Mouse (Mus musculus): ENCODE measurements around the gene Ncoa3.

The Ncoa3 gene

GRCm38 (mm10) chr2:166077371-166077770, 84.9 kb downstream of the Ncoa3 start:
- no peak for DNase-seq (ENCODE audit: low spot score in 2 of 2)

GRCm38 (mm10) chr2:166079231-166079630, 86.8 kb downstream of the Ncoa3 start:
- no peak for DNase-seq (ENCODE audit: low spot score in 2 of 2)

GRCm38 (mm10) chr2:166079961-166080885, 87.8 kb downstream of the Ncoa3 start:
- DNase-seq (ENCODE audit: low spot score in 2 of 2), result no peak

- DNase-seq (ENCODE audit: low spot score in 2 of 2), result no peak
These were observed 88.7 kb downstream of the Ncoa3 start for GRCm38 (mm10) chr2:166080967-166081750.

- peak; percentile 46 to 60 for DNase-seq (ENCODE audit: low spot score in 2 of 2)
These were observed 89.8 kb downstream of the Ncoa3 start for GRCm38 (mm10) chr2:166082193-166082592.

- DNase-seq (ENCODE audit: low spot score in 2 of 2), result no peak
These were observed 90.2 kb downstream of the Ncoa3 start for GRCm38 (mm10) chr2:166082661-166083060.

GRCm38 (mm10) chr2:166083542-166084031, 91.2 kb downstream of the Ncoa3 start:
- no peak for DNase-seq (ENCODE audit: low spot score in 2 of 2)

- DNase-seq (ENCODE audit: low spot score in 2 of 2), result no peak
These were observed 91.7 kb downstream of the Ncoa3 start for GRCm38 (mm10) chr2:166084111-166084510.

- DNase-seq (ENCODE audit: low spot score in 2 of 2), result peak in 1 of 2 experiments; percentile 16
These were observed 92.5 kb downstream of the Ncoa3 start for GRCm38 (mm10) chr2:166084964-166085363.

GRCm38 (mm10) chr2:166085780-166086179, 93.3 kb downstream of the Ncoa3 start:
- no peak for DNase-seq (ENCODE audit: low spot score in 2 of 2)

GRCm38 (mm10) chr2:166086457-166087233, 94.2 kb downstream of the Ncoa3 start:
- no peak for DNase-seq (ENCODE audit: low spot score in 2 of 2)

- DNase-seq (ENCODE audit: low spot score in 2 of 2), result no peak
These were observed 96.6 kb downstream of the Ncoa3 start for GRCm38 (mm10) chr2:166088991-166089390.

GRCm38 (mm10) chr2:166090131-166090581, 97.7 kb downstream of the Ncoa3 start:
- no peak for DNase-seq (ENCODE audit: low spot score in 2 of 2)

GRCm38 (mm10) chr2:166091599-166091998, 99.2 kb downstream of the Ncoa3 start:
- no peak for DNase-seq (ENCODE audit: low spot score in 2 of 2)

GRCm38 (mm10) chr2:166092412-166092811, 100.0 kb downstream of the Ncoa3 start:
- no peak for DNase-seq (ENCODE audit: low spot score in 2 of 2)

- DNase-seq (ENCODE audit: low spot score in 2 of 2), result no peak
These were observed 103.9 kb downstream of the Ncoa3 start for GRCm38 (mm10) chr2:166096300-166096699.

- no peak for DNase-seq (ENCODE audit: low spot score in 2 of 2)
These were observed 104.4 kb downstream of the Ncoa3 start for GRCm38 (mm10) chr2:166096834-166097233.

GRCm38 (mm10) chr2:166097443-166098291, 105.2 kb downstream of the Ncoa3 start:
- DNase-seq (ENCODE audit: low spot score in 2 of 2), result peak in 1 of 2 experiments; percentile 18

- DNase-seq (ENCODE audit: low spot score in 2 of 2), result no peak
These were observed 106.0 kb downstream of the Ncoa3 start for GRCm38 (mm10) chr2:166098292-166098933.
